Mouse (Mus musculus) c-Kit-negative CD71-positive TER-119-positive erythroid progenitor cells, embryonic 14.5 days (primary cell): Measurements from ENCODE around the gene Slc39a5.

Experiments used
- DNase-seq: peaks from one replicate; pipeline ENCODE4 v3.0.0-alpha.2; 2013; ENCODE audit warnings: low read depth, low spot score

Slc39a5 gene

DNA sequence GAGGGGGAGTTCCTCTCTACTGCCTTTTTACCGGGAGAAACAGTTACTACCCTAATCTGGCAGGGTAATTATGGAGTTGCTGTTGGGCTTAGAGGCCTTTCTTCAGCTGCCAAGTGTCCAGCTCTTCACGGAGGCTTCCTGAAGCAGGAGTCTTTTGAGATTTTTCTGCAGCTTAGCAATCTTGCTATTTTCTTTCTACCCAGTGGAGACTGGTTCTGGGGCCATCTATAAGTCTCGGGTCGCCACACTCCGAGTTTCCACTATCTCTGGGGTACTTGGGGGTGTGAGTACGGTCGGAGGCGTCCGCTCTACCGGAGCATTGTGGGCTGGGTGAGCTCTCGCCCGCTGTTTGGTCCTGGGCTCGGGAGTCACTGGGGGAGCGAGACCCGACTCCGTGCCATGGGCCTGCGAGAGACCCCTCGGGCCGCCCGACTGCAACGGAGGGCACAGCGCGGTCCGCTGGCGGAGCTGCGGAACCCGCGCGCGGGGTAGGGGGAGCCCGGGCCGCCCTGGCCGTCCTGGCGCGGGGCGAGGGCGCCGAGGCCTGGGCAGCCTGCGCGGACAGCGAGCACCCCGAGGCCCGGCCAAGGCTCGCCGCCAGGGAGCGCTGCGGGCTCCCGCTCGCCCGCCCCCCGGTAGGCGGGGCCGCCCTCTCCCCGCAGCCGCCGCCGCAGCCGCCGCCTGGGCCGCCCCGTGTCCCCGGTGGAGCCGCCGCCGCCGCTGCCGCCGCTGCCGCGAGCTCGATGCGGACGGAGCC, 24.4 kb downstream of the Slc39a5 start, which contains the start of gene Ankrd52:
Gene Ankrd52 (plus strand): TSS at position 661 of the 757 bp plus-strand sequence.
- peak; percentile 75 for DNase-seq

DNA sequence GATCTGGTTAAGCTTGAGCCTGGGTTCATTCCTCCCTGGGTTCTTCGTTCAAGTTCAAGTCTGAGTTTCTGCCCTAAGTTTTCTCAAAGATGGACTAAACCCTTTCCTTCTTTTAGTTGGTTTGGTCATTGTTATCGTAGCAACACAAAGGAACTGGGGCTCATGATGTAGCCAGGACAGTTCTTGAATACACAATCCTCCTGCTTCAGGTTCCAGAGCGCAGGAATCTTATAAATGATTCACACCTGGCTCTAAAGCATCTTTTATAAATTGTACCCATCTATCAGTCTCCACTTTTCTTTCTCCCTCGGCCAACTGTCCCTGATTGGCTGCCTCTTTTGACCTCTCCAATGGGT, 25.0 kb downstream of the Slc39a5 start:
- DNase-seq, result no peak

GRCm38 (mm10) chr10:128374393-128374792, 26.6 kb downstream of the Slc39a5 start:
- no peak for DNase-seq

GRCm38 (mm10) chr10:128372989-128373748, 27.9 kb downstream of the Slc39a5 start:
- DNase-seq, result no peak

DNA sequence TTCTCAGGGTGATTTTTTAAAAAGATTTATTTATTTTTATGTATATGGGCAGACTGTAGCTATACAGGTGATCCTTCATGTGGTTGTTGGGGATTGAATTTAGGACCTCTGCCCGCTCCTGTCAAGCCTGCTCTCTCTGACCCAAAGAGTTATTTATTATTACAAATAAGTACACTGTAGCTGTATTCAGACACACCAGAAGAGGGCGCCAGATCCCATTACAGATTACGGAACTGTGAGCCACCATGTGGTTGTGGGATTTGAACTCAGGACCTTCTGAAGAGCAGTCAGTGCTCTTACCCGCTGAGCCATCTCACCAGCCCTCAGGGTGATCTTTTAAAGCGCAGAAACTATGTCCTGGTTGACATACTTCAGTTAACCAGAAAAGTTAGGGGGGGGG, 28.9 kb downstream of the Slc39a5 start:
- DNase-seq, result no peak

- DNase-seq, result no peak
These were observed 30.4 kb downstream of the Slc39a5 start for GRCm38 (mm10) chr10:128370601-128371000.

GRCm38 (mm10) chr10:128370021-128370420, 31.0 kb downstream of the Slc39a5 start:
- no peak for DNase-seq

DNA sequence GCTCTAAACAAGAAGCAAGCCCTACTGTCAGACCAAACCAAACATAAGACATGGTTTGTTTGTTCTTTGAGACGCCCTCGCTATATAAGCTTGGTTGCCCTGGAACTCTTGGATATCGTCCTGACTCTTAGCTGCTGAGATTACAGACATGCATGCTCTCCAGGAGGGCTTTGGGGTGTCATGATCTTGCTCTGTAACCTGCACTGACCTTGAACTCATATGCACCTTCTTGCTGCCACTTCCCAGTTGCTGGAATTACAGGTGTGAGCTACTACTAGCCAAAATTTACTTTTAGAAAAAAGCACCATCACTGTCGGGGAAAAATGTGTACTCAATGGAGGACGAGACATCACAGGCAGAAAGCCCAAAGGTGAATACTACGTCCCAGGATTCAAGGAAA, 31.4 kb downstream of the Slc39a5 start:
- DNase-seq, result no peak

DNA sequence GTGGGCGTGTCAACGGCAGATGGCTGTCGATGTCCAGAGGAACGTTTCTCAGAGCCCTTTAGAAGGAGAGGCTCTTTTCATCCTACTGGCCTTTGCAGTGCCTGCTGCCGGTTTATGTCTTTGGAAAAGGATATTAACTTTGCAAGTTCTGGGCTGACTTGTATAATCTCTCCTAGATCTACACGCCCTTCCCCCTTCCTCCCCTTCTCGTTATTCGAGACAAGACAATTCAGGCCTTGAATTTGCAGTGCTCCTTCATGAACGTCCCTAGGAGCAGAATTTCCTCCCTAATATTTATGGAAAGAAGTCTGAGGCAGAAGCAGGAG, 31.8 kb downstream of the Slc39a5 start:
- DNase-seq, result no peak

GRCm38 (mm10) chr10:128368402-128369217, 32.4 kb downstream of the Slc39a5 start, which contains the start of gene Coq10a:
Gene Coq10a, minus strand, starts transcription at chr10:128368997.
- peak; percentile 66 for DNase-seq

DNA sequence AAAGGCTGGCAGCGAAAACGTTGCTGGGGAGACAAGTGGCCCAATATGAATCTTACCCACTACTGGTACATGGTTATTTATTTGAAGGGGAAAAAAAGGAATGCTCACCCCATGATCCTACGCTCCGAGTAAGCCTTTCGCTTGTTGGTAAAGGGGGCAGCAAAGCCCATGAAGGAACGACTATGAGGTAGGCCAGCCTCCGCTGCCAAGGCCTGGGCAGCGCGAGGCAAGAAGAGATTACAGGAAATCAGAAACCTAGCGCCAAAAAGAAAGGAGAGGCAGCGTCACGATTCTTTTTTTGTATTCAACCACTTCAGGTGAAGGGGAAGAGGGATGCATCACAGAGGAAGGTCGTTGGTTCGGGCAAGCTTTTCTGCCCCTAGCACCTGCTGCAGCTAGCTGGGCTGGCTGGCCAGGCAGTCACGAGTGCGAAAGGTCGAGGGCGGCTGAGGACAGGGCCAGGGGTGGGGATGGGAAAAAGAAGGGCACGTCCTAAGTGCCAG, 33.1 kb downstream of the Slc39a5 start:
- no peak for DNase-seq

- DNase-seq, result no peak
These were observed 38.5 kb downstream of the Slc39a5 start for GRCm38 (mm10) chr10:128362568-128362967.

- DNase-seq, result no peak
These were observed 39.2 kb downstream of the Slc39a5 start for GRCm38 (mm10) chr10:128361836-128362235.

- no peak for DNase-seq
These were observed 41.8 kb downstream of the Slc39a5 start for GRCm38 (mm10) chr10:128359226-128359625.

DNA sequence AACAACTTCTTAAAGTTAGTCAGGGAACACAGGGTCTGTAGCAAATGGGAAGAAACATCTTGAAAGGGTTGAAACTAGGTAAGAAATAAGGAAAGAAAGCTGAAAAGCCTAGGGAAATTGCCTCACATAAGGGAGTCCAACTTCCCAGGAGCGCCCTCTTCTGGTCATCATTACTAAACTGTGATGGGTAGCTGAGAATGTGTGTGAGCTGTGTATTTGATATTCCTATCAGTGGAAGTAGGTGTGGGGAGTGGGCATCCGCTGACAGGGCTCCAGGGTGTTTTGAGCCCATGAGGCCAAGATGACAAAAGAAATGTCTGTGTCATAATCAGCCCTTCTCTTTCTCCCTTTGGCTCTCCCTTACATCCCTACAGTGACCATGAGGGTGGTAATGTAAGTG, 42.2 kb downstream of the Slc39a5 start:
- DNase-seq, result peak; percentile 60

GRCm38 (mm10) chr10:128347541-128347940, 53.5 kb downstream of the Slc39a5 start:
- no peak for DNase-seq
